Mouse (Mus musculus): ENCODE data around the gene Mb21d2.

- TF ChIP-seq POLR2A (IDR thresholded peaks at IDR 0.05; ENCODE audit: borderline replicate concordance, extremely low read depth, insufficient read depth, insufficient read length, poor library complexity, severe bottlenecking), result no peak
- no peak for TF ChIP-seq CTCF (IDR thresholded peaks at IDR 0.05; ENCODE audit: borderline replicate concordance, extremely low read depth, insufficient read depth, insufficient read length)
Measured at GRCm38 (mm10) chr16:28886201-28886745, 43.2 kb downstream of the Mb21d2 start.
